Mouse (Mus musculus): ENCODE results near the gene Unc79.

DNA sequence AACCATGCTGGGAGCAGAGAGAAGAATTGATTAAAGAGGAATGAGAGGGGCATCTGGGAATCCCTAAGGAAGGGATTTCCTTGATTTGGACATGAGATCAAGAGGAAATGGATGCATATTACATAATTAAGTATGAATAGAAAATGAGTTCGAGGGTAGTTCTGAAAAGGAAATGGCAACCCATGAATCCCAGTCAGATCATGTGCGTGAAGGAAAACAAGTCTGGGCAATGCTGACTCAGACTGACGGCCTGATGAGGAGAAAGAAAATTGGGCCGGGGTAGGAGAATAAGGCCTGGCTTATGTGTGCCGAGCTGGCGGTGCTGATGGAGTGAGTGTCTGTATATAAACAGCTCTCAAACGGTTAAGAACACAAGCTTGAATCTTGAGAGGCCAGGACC lies 17.9 kb upstream of the Unc79 start:
- TF ChIP-seq CTCF (conservative IDR thresholded peaks at IDR 0.05; ENCODE audit: insufficient read depth, insufficient read length, low read depth, low read length) (no peak), POLR2A (IDR thresholded peaks at IDR 0.05; ENCODE audit: low read depth, low read length) (no peak)
